Mouse (Mus musculus): ENCODE measurements around the gene Mafk. TPM values are rescaled to one million over a fixed set of nuclear protein-coding genes. Genes with fewer than 3 reads are reported as not detected.

Mafk gene
- polyA plus RNA-seq, 1 experiment from 2014 or later = 13.5 TPM

Small RNA genes within 50 kb of the gene (microRNA-seq; reads per million reads assigned to microRNA genes)
- not detected for gene Mir7037 (ENCODE audit: borderline number of aligned reads)

Other genes starting within 250 kb of the Mafk start
- gene Uncx, start 248.0 kb upstream of the Mafk start, polyA plus RNA-seq (2014; fragmentation: Nextera tagmentation; extraction: Ambion mirVana) = 0.09 TPM in 1 of 2 replicates, not detected in the other
- gene Micall2, start 55.2 kb upstream of the Mafk start, polyA plus RNA-seq (2014; fragmentation: Nextera tagmentation; extraction: Ambion mirVana) = 2.4 and 3.8 TPM in 2 replicates
- 21.4 and 26.4 TPM in 2 replicates for gene Ints1, start 15.8 kb upstream of the Mafk start, polyA plus RNA-seq (2014; fragmentation: Nextera tagmentation; extraction: Ambion mirVana)
- gene Tmem184a, start 28.4 kb downstream of the Mafk start, polyA plus RNA-seq (2014; fragmentation: Nextera tagmentation; extraction: Ambion mirVana) = 2.6 and 3.0 TPM in 2 replicates
- not detected in 2 replicates for gene Gm26938, start 34.9 kb downstream of the Mafk start, polyA plus RNA-seq (2014; fragmentation: Nextera tagmentation; extraction: Ambion mirVana)
- 49.6 and 50.1 TPM in 2 replicates for gene Psmg3, start 35.4 kb downstream of the Mafk start, polyA plus RNA-seq (2014; fragmentation: Nextera tagmentation; extraction: Ambion mirVana)
- gene Elfn1, start 116.4 kb downstream of the Mafk start, polyA plus RNA-seq (2014; fragmentation: Nextera tagmentation; extraction: Ambion mirVana) = 0.13 TPM in 1 of 2 replicates, not detected in the other

Measured in heart, embryonic 11.5 days (tissue).